Mouse (Mus musculus) forebrain, embryonic 12.5 days (tissue): ENCODE measurements around the gene Ceacam20. TPM values are rescaled to one million over a fixed set of nuclear protein-coding genes. Genes with fewer than 3 reads are reported as not detected.

Experiments
- polyA plus RNA-seq: library from polyadenylated mRNA; unstranded; fragments of >200 nt; fragmentation: Nextera tagmentation; extraction: Ambion mirVana; gene quantifications from 2 replicates; pipeline ENCODE4 v1.2.1, GENCODE M21; 2016

The Ceacam20 gene
- polyA plus RNA-seq, 1 experiment from 2014 or later, result not detected

Other genes starting within 250 kb of the Ceacam20 start
- gene Tomm40, start 250.0 kb upstream of the Ceacam20 start, polyA plus RNA-seq, result 136 and 149 TPM in 2 replicates
- 45.9 and 47.3 TPM in 2 replicates for gene Nectin2, start 214.9 kb upstream of the Ceacam20 start, polyA plus RNA-seq
- gene Bcam, start 194.4 kb upstream of the Ceacam20 start, polyA plus RNA-seq, result 8.9 and 10.9 TPM in 2 replicates
- 0.47 and 0.56 TPM in 2 replicates for gene Cblc, start 168.6 kb upstream of the Ceacam20 start, polyA plus RNA-seq
- gene Bcl3, start 142.6 kb upstream of the Ceacam20 start, polyA plus RNA-seq, result 0.62 and 0.96 TPM in 2 replicates
- 0.65 and 1.3 TPM in 2 replicates for gene Gm19345, start 113.4 kb upstream of the Ceacam20 start, polyA plus RNA-seq
- gene Ceacam16, start 104.1 kb upstream of the Ceacam20 start, polyA plus RNA-seq, result not detected in 2 replicates
- gene Ceacam19, start 77.4 kb upstream of the Ceacam20 start, polyA plus RNA-seq, result not detected in 2 replicates
- 3.2 and 4.3 TPM in 2 replicates for gene Pvr, start 44.3 kb upstream of the Ceacam20 start, polyA plus RNA-seq
- not detected in 2 replicates for gene Igsf23, start 14.7 kb upstream of the Ceacam20 start, polyA plus RNA-seq
- not detected in 2 replicates for gene Nlrp9b, start 26.1 kb downstream of the Ceacam20 start, polyA plus RNA-seq
- not detected in 2 replicates for gene Vmn1r91, start 134.3 kb downstream of the Ceacam20 start, polyA plus RNA-seq
- gene Gm16442, start 157.2 kb downstream of the Ceacam20 start, polyA plus RNA-seq, result not detected in 2 replicates
- not detected in 2 replicates for gene Vmn1r93, start 173.7 kb downstream of the Ceacam20 start, polyA plus RNA-seq
- gene Vmn1r94, start 203.0 kb downstream of the Ceacam20 start, polyA plus RNA-seq, result not detected in 2 replicates
- not detected in 2 replicates for gene Vmn1r95, start 228.3 kb downstream of the Ceacam20 start, polyA plus RNA-seq
- gene Gm6164, start 240.2 kb downstream of the Ceacam20 start, polyA plus RNA-seq, result not detected in 2 replicates